Mouse (Mus musculus) ES-E14 (cell line): ENCODE measurements at regions not wholly inside any gene's neighbourhood (a gene's known extent, or its start where the extent isn't known, plus 50 kb on each side); places are given as distances from the start of the nearest gene placed in this dataset.

Source experiments
- HCFC1 ChIP-seq: IDR thresholded peaks from 2 replicates; pipeline ENCODE4 v1.6.1; 2012; ENCODE audit warnings: low read length, inconsistent platforms, borderline replicate concordance; ENCODE audit not compliant: insufficient read depth
- ZC3H11A ChIP-seq: IDR thresholded peaks from 2 replicates; pipeline ENCODE4 v1.6.1; 2012; ENCODE audit warnings: low read depth, mild to moderate bottlenecking, inconsistent platforms, low read length, borderline replicate concordance
- ZNF384 ChIP-seq: IDR thresholded peaks from 2 replicates; pipeline ENCODE4 v1.6.1; 2012; ENCODE audit warnings: low read depth, low read length, inconsistent platforms

- no peak for TF ChIP-seq ZC3H11A
- TF ChIP-seq HCFC1: no peak
- TF ChIP-seq ZNF384: no peak
Observed at GRCm38 (mm10) chr9:90380099-90380498, 109.5 kb upstream of the Tbc1d2b start.
